Mouse (Mus musculus) lung, postnatal 36 days (tissue): Measurements from ENCODE around the gene Hydin.
A peak's percentile ranks its signal among the peaks of the same experiment; 100 is the strongest.

Experiments
- DNase-seq: peaks from one replicate; pipeline ENCODE4 v3.0.0; 2022; ENCODE audit warnings: mixed read lengths

Gene Hydin

DNA sequence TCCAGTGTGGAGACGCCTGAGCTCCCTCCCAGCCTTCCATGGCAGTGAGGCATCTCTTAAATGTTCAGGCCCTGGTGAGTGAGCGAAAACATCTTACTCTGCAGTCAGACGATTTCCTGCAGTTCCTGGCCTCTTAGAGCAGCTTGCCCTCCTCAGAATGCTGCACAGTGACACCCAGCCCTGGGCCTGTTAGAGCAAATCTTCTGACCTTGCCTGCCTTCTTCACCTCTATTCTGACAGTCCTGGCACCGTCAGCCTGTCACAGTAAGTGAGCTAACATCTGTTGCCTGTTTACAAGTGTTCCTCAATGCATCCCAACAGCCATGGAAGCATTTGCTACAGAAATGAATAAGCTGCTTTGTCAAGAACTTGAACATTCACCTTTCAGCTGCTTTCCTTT lies 376.4 kb downstream of the Hydin start:
- DNase-seq, result peak; percentile 69

DNA sequence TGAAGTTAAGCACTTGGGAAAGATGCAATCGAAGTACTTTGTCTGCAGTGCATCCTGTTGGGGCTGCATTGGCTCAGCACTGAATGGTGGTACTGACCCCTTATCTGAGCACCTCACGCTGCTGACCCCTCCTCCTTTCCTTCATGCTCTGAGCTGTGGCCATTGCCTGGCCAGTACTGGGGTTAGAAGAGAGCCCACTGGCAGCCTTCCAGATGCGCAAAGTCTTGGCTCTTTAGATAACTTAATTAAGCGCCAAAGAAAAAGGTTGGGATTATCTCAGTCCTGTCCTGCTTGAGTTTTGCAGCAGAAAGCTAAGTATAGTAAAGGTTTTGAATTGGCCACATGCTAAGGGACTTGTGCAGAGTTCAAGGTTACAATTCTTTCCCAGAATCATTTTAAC lies 377.6 kb downstream of the Hydin start:
- no peak for DNase-seq

DNA sequence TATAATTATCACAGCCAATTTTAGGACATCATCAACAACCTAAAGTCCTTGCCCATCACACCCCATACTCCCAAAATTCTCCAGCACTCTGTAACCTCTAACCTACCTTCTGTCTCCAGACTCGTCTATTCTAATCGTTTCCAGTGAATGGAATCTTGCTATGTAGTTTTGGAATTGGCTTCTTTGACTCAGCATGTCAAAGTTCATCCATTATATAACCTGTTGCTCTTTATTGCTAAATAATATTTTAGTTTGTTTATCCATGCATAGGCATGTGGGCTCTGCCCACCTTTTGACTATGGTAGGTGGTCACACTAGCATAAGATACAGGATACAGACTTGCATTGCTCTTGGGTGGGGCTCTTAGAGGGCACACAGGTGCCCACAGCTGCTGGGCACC lies 378.1 kb downstream of the Hydin start:
- no peak for DNase-seq

DNA sequence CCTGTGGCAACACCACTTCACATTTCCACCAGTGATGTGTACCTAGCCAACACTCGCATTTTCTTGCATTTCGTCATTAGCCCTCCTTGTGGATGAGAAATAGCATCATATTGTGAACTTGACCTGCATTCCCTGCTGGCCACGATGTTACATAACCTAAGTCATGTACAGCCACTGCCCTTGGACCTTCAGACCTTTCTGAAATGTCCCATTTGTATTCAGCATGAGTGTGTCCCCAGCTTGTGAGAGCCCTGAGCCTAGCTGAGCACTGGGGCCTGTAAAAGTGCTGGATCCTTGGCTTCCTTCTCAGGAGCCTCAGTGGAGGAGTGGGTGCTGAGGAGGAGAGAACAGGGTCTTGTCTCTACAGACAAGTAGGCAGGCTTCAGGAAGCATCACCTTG lies 378.6 kb downstream of the Hydin start:
- no peak for DNase-seq

DNA sequence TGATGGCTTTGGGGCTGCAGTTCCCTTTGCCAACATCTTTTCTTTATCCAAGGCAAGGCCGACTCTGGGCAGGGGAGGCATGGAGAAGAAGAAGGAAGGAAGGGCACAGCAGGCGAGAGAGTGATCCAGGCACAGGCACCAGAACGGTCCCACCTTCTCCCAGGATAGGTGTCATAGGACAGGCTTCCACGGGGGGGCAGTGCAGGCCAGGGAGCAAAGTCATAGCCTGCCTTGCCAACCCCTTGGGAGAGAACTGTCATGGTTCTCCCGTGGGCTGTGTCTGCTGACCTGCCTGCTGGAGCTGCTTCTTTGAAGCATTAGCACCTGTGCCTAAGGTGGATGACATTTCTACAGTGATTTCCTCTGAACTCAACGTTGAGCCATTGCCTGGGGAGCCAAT lies 379.3 kb downstream of the Hydin start:
- peak; percentile 75 for DNase-seq

DNA sequence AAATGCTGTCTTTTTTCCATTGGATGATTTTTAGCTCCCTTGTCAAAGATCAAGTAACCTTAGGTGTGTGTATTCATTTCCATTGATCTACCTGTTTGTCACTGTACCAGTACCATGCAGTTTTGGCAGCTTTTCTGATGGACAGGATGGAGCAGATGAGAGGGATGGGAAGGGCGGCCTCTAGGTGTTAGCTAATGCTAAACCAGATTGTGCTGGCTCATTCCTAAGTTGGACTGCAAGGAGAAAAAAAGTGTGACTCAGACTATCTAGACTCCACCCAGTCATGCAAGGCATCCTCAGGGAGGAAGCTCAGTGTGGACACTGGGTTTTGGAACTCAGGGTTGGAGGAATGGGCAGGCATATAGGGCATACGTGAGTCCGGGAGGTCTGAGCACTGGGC lies 381.8 kb downstream of the Hydin start:
- DNase-seq, result no peak

DNA sequence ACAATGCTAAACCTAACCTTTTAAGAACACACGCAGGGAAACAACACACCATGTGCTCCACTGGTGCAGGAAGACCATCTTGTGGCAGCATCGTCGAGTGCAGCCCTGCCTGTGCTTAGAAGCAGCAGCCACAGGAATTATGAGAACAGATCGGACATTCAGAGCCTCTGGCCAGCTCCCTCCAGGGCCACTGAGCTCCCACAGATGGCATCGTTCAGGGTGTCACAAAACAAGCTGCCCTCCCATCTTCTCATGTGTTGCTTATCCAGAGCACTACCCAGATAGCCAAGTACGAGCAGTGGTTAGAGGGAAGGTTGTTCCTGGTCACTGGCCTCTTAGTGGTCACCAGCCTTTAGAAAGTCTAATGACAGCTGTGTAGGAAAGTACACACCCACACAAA lies 382.5 kb downstream of the Hydin start:
- no peak for DNase-seq

DNA sequence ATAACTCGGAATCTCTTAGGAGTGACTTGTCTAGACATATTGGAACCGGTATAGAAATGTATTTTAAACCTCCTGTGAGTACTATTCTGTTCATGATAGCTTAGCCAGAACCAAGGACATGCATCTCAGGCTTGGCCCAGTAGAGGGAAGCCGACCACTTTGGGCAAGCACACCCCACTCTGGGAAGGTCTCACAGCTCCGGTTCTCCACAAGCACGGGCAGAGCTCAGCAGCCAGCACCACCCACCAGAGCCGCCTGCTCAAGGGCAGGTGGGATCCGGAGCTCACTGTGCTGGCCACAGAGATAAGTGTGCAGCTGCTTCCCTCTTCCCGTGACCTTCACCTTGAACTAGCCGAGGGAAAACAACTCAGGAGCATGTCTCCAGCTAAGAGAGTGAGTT lies 384.1 kb downstream of the Hydin start:
- no peak for DNase-seq

DNA sequence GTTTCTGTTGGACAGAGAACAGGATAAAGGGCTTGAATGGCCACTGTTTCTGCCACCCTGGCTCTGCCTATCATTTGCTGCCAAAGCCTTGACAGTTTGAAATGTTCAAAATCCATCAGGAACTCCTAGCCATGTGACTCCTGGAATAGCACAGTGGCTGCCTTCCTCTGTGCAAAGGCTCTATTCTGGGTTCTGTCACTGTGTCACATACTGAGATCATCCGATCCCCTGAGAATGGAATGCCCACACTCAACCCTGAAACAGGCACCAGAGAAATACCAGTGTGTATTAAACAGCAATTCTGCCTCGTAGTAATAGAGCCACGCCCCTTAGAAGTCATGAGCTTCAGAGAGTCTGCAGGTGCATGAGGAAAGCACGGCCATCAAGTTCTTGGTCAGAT lies 385.1 kb downstream of the Hydin start:
- no peak for DNase-seq

DNA sequence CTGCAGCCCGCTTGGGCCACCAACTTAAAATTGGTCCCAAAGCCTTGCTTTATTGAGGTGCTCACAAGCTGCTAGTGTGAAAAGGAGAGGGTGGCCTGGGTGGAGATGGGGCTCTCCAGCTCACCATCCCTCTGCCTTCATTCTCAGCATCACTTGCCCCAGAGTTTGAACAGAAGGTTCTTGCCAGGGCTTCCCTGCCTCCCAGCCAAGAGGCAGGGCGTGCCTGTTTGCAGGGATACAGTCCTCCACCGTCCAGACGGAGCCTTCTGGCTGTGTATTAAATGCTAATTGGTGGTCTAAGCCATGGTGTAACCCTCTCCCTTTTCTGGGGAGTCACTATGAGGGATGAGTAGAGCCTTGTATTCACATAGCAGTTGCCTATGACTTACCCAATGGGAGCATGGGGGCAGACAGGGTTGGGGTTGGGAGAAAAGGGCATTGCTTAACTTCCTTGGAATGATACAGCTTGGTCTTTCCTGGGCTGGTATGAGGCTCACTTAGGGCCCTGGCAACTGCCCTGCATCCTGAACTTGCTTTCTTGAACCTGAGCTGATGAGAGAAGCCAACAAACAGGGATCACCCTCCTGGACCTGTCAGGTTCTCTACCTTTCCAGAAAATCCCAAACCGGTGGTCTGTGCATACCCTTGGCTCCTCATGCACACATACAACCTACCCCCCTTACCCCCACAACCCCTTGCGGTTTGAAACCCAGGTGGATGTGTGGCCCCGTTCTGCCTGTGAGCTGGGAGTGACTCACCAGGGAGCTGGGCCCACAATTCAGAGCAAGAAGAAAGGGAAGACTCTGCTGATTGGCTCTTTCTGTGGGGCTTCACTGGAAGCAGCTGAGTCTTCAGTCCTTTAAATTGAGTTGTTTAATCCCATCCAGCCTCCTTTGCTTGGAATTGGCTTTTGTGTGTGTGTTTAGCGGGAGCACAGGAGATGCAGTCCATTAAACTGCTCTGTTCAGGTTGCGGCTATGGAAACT lies 387.6 kb downstream of the Hydin start:
- DNase-seq, result no peak

DNA sequence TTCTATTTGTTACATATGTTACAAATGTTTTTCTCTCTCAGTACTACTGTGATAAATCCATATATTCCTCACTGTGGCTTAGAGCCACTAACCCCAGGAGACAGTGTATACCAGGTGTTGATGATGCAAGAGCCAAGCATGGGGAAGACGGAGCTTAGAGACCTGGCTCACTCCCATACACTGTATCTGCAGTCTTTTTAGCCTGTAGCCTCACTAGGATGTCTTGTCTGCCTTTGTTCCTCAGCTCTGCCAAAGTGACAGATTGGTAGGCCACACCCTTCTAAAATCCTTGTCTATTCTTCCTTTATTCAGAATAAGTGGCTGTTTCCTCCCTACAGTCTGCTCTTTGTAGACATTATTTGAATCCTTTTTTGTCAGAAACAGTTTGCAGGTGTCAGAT lies 389.1 kb downstream of the Hydin start:
- DNase-seq, result no peak

DNA sequence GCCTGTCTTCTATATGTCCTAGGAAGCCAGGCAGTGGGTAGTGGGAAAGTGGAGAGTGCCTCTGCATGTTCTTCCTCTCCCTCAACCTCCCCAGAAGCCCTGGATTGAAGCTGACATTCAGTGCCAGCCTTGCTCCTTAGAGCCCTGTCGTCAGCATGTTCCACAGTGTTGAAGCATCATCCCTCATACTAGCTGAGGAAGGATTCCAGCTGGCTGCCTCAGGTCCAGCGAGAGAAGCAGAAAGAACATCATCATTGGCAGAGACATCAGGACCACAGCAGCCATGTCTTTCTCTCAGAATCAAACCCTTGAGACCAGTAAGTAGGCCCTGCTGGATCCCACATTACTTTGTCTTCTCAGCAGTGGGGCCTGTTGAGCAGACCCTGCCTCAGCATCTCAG lies 390.9 kb downstream of the Hydin start:
- no peak for DNase-seq
